Mouse (Mus musculus) hindbrain, embryonic 11.5 days (tissue): ENCODE results near the gene Rogdi. TPM values are rescaled to one million over a fixed set of nuclear protein-coding genes. Genes with fewer than 3 reads are reported as not detected.

Experiments
- ATAC-seq: fragments of 200-750 bp; cut with Nextera tagmentation; 2 replicates; pipeline ENCODE4 v1.8.0; 2017; ENCODE audit warnings: mild to moderate bottlenecking, moderate TSS enrichment, moderate library complexity; ENCODE audit not compliant: low FRiP score
- DNase-seq: peaks from one replicate; pipeline ENCODE4 v3.0.0-alpha.2; 2015; ENCODE audit warnings: low spot score
- H3K27ac ChIP-seq: fragments of 300-500 bp; sonication (generic); 2 replicates; pipeline ENCODE4 v1.5.1; 2014; ENCODE audit warnings: mild to moderate bottlenecking, low read depth, low read length
- H3K27me3 ChIP-seq: fragments of 300-500 bp; sonication (generic); 2 replicates; pipeline ENCODE4 v1.6.1; 2014; ENCODE audit warnings: mild to moderate bottlenecking, low read length, moderate library complexity, mixed read lengths; ENCODE audit not compliant: control insufficient read depth, insufficient read depth
- H3K36me3 ChIP-seq: fragments of 300-500 bp; sonication (generic); 2 replicates; pipeline ENCODE4 v1.6.1; 2014; ENCODE audit warnings: mild to moderate bottlenecking, low read length, moderate library complexity, mixed read lengths; ENCODE audit not compliant: control insufficient read depth, insufficient read depth
- H3K4me1 ChIP-seq: fragments of 300-500 bp; sonication (generic); replicated peaks from 2 replicates; pipeline ENCODE4 v1.6.1; 2014; ENCODE audit warnings: low read length, mixed read lengths; ENCODE audit not compliant: control insufficient read depth, insufficient read depth
- H3K4me2 ChIP-seq: fragments of 300-500 bp; sonication (generic); replicated peaks from 2 replicates; pipeline ENCODE4 v1.6.1; 2014; ENCODE audit warnings: mild to moderate bottlenecking, low read depth, low read length
- H3K4me3 ChIP-seq: fragments of 300-500 bp; sonication (generic); 2 replicates; pipeline ENCODE4 v1.5.1; 2014; ENCODE audit warnings: low read depth, low read length
- H3K9ac ChIP-seq: fragments of 300-500 bp; sonication (generic); 2 replicates; pipeline ENCODE4 v1.6.1; 2014; ENCODE audit warnings: low read depth, low read length
- H3K9me3 ChIP-seq: fragments of 300-500 bp; sonication (generic); 2 replicates; pipeline ENCODE4 v1.6.1; 2016; ENCODE audit warnings: low read length; ENCODE audit not compliant: control insufficient read depth
- WGBS: fragments of 180-500 bp; shearing (Covaris S2); extraction: QIAGEN DNeasy Blood & Tissue Kit; methylation state at CpG from one replicate; pipeline ENCODE4 v1.1.7; 2014; 5-methylcytosine and 5-hydroxymethylcytosine counted together
- polyA plus RNA-seq: library from polyadenylated mRNA; unstranded; fragments of >200 nt; fragmentation: Nextera tagmentation; extraction: Ambion mirVana; gene quantifications from 2 replicates; pipeline ENCODE4 v1.2.1, GENCODE M21; 2014

Rogdi gene
- polyA plus RNA-seq, 1 experiment from 2014 or later: 84.9 TPM

DNA sequence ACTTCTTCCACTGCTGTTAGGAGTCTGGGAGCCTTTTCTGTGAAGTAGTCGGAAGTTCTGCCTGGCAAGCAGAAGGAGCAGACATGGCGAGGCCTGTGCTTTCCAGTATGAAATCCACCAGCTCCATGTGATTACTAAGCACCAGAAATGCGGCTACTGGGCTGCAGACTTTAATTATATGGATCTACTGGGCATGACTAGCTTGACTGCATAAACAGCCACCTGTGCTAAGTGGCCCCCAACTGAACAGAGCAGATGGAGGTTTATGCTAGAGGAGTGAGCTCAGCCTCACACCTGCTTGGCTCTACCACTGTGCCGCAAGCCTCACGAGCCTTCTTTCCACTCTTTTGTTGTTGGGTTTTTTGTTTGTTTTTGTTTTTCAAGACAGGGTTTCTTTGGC lies 38.8 kb downstream of the Rogdi start:
- no peak overlapping the region for H3K4me3 ChIP-seq

DNA sequence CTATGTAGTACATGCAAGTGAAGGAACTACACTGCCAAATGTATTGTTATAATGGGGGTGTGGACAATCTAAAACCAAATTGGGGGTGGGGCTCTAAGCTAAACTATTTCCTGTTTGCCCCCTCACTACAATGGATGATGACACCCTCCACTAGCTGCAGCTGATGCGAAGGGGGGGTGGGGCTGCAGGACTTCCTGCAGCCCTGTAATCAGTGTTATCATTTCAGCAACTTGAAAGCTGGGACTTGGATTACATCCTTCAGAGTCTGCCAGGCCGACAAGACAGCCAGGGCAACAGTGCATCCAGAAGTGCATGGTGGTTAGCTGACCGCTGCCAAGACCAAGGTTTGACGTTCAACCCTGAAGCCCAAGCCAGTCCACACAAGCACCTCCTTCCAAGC lies 41.7 kb downstream of the Rogdi start:
- ATAC-seq: no peak

More for the DNA sequence above, 38.8 kb downstream of the Rogdi start:
- H3K27me3 ChIP-seq: no peaks in the 10 kb centered on the region
- H3K4me2 ChIP-seq: no peak overlapping the region
- no peak overlapping the region for H3K27ac ChIP-seq
- no peak overlapping the region for H3K9ac ChIP-seq
- no peaks in the 10 kb centered on the region for H3K4me1 ChIP-seq
- H3K36me3 ChIP-seq: no peaks in the 10 kb centered on the region
- 82% methylated on average over 5 of the region's 5 CpGs for WGBS
- no peak for DNase-seq
- H3K9me3 ChIP-seq: no peaks in the 10 kb centered on the region
- ATAC-seq: no peak

DNA sequence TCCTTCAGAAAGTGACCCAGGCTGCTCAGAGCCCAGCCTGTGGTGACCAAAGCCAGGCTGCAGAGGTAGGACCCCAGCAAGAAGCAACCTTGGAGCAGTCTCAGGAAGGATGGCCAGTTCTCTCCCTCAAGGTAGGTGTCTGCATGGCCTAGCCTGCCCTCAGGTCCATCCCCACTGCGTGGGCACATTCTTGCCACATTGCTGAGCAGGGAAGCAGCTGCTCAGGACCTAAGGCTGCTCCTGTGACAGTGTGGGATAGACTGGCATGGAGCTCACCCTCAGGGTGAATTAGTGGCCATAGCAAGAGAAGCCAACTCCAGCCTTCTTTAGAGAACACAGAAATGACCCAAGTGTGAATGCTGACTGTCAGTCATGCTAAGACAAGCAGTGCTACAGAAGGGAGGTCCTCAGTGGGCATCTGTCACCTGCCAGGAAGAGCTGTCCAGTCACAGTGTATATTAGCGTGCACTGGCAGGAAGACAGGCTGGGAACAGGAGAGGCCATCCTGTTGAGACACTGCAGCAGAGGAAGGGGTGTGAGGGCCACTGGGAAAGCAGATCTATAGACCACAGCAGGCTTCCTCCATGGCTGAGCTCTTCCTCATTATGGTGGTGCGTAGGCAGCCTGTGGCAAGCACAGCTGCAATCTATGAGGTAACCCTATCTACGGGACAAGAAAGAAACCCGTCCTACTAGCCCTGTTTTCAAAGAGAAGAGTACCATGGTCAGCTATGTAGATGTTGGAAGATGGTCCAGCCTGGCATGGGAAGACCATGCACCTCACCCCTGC lies 44.1 kb downstream of the Rogdi start:
- no peaks in the 10 kb centered on the region for H3K4me1 ChIP-seq
- no peak overlapping the region for H3K4me2 ChIP-seq
- no peaks in the 10 kb centered on the region for H3K36me3 ChIP-seq
- no peak for DNase-seq
- WGBS: 88% methylated on average over 5 of the region's 5 CpGs
- H3K9ac ChIP-seq: no peak overlapping the region
- no peaks in the 10 kb centered on the region for H3K9me3 ChIP-seq
- H3K4me3 ChIP-seq: no peak overlapping the region
- no peaks in the 10 kb centered on the region for H3K27me3 ChIP-seq
- no peak for ATAC-seq
- no peak overlapping the region for H3K27ac ChIP-seq

More for the DNA sequence above, 41.7 kb downstream of the Rogdi start:
- no peak for DNase-seq
- Histone ChIP-seq H3K4me3 (no peak overlapping the region), H3K36me3 (no peaks in the 10 kb centered on the region), H3K4me2 (no peak overlapping the region), H3K27ac (no peak overlapping the region), H3K9ac (no peak overlapping the region), H3K27me3 (no peaks in the 10 kb centered on the region), H3K9me3 (no peaks in the 10 kb centered on the region), H3K4me1 (no peaks in the 10 kb centered on the region)
- 82% methylated on average over 4 of the region's 4 CpGs for WGBS

DNA sequence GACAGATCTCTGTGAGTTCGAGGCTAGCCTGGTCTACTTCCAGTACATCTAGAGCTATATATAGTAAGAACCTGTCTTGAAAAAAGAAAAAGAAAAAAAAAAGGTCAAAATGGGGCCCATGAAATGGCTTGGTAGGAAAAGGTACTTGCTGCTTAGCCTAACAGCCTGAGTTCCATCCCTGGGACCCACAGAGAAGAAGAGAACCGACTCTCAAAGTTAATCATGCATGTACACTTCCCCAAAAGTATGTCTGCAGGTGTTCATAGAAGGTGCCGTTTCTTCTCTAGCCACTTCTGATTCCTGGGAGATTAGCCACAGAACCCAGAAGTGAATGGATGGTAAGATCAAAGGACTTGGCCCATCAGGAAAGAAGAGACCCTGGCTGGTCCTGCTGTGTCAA lies 44.9 kb downstream of the Rogdi start:
- Histone ChIP-seq H3K36me3 (no peaks in the 10 kb centered on the region), H3K9me3 (no peaks in the 10 kb centered on the region), H3K27ac (no peak overlapping the region), H3K4me3 (no peak overlapping the region), H3K4me1 (peaks cover under 1% of the 10 kb centered on the region; the same call in 1 of the 2 replicates), H3K4me2 (no peak overlapping the region), H3K9ac (no peak overlapping the region), H3K27me3 (no peaks in the 10 kb centered on the region)
- DNase-seq (no peak), ATAC-seq (no peak)
- 82% methylated on average over 3 of the region's 3 CpGs for WGBS

DNA sequence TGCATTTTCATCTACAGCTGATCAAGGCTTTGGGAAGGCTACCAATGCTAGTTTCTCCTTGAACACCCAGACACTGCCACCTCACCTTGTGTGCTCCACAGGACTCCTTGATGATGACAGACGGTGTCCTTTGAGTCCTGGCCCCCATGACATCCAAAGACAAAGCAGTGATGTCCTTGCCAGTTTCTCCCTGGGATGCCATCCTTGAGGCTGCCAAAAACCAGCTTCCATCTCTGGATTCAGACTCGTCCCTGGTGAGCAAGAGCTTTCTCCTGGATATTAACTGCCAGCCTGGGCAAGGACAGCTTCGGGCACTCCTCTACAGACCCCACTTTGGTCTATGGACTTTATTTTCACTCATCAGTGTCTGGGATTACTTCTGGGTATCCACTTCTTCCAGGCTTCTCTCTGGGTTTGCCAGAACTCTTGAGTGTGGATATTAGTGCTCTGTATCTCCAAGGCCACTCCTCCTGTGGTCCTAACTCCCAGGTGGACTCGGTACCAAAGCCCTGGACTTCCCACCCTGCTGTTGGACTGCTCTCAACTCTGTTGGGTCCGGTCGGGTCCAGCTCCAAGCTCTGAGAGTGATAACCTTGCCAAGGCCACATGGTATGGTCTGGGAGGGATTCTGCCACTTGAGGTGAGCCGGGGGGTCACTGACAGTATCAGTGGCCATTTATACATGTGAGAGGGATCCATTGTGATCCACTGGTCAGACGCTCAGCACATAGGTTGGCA lies 47.8 kb downstream of the Rogdi start:
- Histone ChIP-seq H3K4me2 (peak overlapping the region; percentile 75; the same call in 1 of the 2 replicates), H3K27me3 (no peaks in the 10 kb centered on the region), H3K9ac (no peak overlapping the region), H3K9me3 (no peaks in the 10 kb centered on the region), H3K4me3 (no peak overlapping the region), H3K27ac (no peak overlapping the region), H3K4me1 (peaks cover 3% of the 10 kb centered on the region; the same call in 1 of the 2 replicates), H3K36me3 (no peaks in the 10 kb centered on the region)
- ATAC-seq (no peak), DNase-seq (no peak)
- WGBS: 86% methylated on average over 8 of the region's 8 CpGs

DNA sequence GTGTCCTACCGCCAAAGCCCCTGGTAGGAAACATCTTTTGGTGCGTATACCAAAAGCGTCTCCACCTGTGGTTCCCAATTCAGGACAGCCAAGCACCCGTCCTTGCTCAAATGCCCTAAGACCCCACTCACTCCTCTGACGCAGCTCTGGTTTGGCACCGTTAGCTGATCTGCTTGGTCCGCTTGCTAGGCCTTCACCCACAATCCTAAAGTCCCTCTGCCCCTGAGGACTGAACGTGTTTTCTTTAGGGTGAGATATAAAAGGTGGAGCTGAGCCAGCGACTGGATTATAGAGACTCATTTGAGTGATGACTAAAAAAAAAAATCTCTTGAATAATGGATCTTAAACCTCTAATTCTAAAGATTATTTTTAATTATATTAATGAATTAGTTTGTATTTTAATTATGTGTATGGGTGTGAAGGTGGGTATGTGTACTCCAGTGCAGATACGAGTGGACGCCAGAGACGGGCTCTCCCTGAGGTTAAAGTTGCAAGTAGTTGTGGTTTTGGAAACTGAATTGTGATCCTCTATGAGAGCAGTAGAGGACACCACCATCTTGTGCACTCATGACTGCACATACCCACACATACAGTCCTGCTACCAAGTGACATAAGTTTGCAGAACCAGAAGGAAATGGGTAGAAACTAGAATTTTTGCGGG lies 48.5 kb downstream of the Rogdi start:
- H3K9me3 ChIP-seq: no peaks in the 10 kb centered on the region
- peak overlapping the region; percentile 86 for H3K27ac ChIP-seq
- peak; percentile 16; the same call in 1 of the 2 replicates for ATAC-seq
- H3K27me3 ChIP-seq: no peaks in the 10 kb centered on the region
- WGBS: 27% methylated on average over 13 of the region's 13 CpGs
- H3K9ac ChIP-seq: peak overlapping the region; percentile 81
- H3K4me1 ChIP-seq: peaks cover 3% of the 10 kb centered on the region; the same call in 1 of the 2 replicates
- peak overlapping the region; percentile 75 for H3K4me2 ChIP-seq
- DNase-seq: no peak
- peak overlapping the region; percentile 93 for H3K4me3 ChIP-seq
- no peaks in the 10 kb centered on the region for H3K36me3 ChIP-seq

DNA sequence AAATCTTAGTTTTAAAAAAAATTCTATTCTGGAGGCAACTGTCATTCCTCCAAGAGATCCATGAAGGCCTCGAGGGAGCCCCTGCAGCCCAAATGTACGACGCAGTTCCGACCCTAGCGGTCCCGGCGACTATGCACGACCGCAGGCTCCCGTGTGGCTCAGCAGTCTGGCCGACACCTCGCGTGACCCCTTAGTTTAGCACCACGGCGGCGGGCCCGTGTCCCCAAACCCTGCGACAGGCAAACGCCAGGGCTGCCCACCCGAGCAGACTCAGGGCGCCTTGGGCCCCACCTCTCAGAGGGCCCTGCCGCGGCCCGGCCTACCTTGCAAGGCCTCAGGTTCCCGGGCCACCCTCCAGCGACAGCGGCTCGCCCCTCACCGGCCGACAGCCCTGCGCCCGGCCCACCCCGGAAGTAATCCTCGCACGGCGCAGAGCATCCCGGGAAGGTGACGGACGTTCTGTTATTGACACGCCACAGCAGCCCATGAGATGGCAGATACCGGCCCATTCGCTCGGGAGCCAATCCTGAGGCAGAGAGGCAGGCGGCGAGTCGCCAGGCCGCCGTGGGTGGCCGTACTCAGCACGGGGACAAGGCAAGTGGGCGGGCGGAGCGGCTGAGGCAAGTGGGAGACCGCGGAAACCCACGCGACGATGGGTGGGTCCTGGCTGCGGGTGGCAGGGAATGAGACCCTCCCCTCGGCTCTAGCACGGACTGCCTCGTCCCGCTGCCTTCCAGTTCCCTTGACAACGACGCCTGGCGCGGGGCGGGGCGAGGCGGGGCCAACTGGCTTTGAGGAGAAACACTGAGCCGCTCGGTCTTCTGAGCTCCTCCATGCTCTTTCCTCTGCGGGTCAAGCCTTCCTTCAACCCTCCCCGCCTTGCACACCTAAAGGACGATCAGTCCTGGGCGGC lies 49.3 kb downstream of the Rogdi start, which contains the start of gene Anks3:
Anks3 (minus strand) TSS at position 409 of the 913 bp plus-strand sequence.
- DNase-seq (peak; percentile 91), ATAC-seq (peak; percentile 99)
- Histone ChIP-seq H3K27me3 (no peaks in the 10 kb centered on the region), H3K4me3 (peak within 1 kb of the TSS; percentile 93), H3K36me3 (no peaks in the 10 kb centered on the region), H3K4me2 (peak within 1 kb of the TSS; percentile 75), H3K4me1 (peaks cover 3% of the 10 kb centered on the region; the same call in 1 of the 2 replicates), H3K9ac (peak within 1 kb of the TSS; percentile 81), H3K27ac (peak within 1 kb of the TSS; percentile 86), H3K9me3 (no peaks in the 10 kb centered on the region)
- under 1% methylated on average over 72 of the region's 76 CpGs for WGBS

DNA sequence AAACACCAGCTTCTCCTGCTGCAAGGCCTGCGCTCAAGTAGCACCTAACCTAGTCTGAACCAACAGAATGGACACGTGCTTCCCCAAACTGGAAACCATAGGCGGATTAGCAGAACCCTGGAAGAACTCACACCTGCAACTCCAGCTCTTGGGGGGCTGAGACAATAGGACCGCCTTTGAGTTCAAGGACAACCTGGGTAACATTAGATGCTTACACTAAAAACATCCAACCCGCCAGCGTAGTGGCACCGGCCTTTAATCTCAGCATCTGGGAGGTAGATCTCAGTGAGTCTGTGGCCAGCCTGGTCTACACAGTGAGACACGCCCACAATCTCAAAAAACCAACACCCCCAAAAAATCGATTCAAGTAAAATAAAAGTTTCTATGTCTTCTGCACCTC lies 50.0 kb downstream of the Rogdi start:
- WGBS: 44% methylated on average over 9 of the region's 9 CpGs
- Histone ChIP-seq H3K27ac (no peak overlapping the region), H3K4me1 (peaks cover 3% of the 10 kb centered on the region; the same call in 1 of the 2 replicates), H3K36me3 (no peaks in the 10 kb centered on the region), H3K9me3 (no peaks in the 10 kb centered on the region), H3K27me3 (no peaks in the 10 kb centered on the region), H3K4me2 (peak overlapping the region; percentile 75), H3K9ac (peak overlapping the region; percentile 81), H3K4me3 (peak overlapping the region; percentile 93)
- ATAC-seq (no peak), DNase-seq (no peak)
